Mouse (Mus musculus) mesoderm, embryonic 11.5 days (tissue): ENCODE results near the gene Raver1.
A peak's percentile ranks its signal among the peaks of the same experiment; 100 is the strongest.

Experiments
- DNase-seq: peaks from one replicate; pipeline ENCODE4 v3.0.0-alpha.2; 2012; ENCODE audit warnings: low read depth, low spot score

Gene Raver1

GRCm38 (mm10) chr9:21041308-21041707, 50.5 kb downstream of the Raver1 start:
- no peak for DNase-seq

DNA sequence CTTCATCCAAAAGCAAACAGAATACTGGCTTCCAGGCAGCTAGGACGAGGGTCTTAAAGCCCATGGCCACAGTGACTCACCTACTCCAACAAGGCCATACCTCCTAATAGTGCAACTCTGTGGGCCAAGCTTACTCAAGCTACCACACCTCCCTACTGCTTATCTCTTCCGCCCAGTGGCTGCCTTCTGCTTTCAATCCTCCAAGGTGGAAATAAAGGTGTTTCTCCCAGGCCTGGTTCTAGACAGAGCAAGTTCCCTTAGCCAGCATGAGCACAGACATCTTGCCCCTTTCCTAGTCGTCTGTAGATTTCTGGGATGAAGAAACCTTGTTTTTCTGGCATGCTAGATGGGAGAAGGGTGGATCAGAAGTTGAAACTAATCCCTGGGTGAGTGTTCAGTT, 52.0 kb downstream of the Raver1 start:
- no peak for DNase-seq

DNA sequence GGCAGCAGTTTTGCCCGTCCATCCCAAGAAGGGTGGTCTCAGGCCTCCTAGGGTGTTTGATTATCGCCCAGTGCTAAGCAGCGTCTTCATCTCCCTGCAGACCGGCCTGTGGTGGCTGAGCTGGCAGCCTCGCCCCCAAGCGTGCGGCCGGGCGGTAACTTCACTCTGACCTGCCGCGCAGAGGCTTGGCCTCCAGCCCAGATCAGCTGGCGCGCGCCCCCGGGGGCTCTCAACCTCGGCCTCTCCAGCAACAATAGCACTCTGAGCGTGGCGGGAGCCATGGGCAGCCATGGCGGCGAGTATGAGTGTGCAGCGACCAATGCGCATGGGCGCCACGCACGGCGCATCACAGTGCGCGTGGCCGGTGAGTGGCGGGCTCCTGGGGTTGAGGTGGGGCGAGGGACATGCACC, 54.3 kb downstream of the Raver1 start:
- no peak for DNase-seq

- DNase-seq = no peak
These were observed 55.1 kb downstream of the Raver1 start for GRCm38 (mm10) chr9:21036666-21037065.

DNA sequence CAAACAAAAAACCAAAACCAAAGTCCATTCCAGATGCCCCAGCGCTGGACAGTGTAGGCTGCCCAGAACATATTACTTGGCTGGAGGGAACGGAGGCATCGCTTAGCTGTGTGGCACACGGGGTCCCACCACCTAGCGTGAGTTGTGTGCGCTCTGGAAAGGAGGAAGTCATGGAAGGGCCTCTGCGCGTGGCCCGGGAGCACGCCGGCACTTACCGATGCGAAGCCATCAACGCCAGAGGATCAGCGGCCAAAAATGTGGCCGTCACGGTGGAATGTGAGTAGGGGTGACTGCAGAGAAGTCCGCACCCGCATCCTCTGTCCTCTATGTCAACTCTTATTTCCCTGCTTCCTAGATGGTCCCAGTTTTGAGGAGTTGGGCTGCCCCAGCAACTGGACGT, 55.6 kb downstream of the Raver1 start:
- DNase-seq = no peak

DNA sequence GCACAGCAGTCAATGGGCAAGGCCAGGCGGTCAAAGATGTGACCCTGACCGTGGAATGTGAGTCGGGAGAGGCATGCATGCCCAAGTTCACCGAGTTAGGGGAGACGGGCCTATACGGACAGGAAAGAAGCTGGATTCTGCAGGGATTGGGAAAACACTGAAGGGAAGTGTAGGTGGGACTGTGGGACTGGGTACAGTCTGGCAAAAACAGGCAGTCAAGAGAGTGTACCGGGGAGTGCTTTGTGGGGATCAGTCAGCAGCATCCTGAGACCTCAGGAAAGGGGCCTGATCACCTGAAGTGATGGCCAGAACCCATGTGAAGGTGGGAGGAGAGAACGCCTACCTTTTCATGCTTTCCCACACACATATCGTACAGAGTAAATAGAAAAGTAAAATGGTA, 56.2 kb downstream of the Raver1 start:
- DNase-seq = no peak

DNA sequence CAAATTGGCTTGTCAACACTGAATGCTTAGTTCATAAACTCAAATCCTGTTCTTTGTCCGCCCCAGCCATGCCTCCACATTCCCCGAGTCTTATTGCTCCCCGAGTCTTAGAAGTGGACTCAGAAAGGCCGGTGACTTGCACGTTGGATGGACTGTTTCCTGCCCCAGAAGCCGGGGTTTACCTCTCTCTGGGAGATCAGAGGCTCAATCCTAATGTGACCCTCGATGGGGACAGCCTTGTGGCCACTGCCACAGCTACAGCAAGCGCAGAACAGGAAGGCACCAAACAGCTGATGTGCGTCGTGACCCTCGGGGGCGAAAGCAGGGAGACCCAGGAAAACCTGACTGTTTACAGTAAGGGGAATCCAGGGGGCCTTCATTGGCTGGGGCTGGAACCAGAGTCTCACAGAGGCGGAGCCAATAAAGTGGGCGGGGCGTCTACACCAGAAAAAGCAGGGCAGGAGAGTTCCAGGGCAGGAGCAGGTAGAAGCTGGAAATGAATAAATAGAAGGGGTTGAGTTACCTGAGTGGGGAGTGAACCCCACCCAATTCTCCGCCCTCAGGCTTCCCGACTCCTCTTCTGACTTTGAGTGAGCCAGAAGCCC, 57.2 kb downstream of the Raver1 start:
- DNase-seq = no peak

DNA sequence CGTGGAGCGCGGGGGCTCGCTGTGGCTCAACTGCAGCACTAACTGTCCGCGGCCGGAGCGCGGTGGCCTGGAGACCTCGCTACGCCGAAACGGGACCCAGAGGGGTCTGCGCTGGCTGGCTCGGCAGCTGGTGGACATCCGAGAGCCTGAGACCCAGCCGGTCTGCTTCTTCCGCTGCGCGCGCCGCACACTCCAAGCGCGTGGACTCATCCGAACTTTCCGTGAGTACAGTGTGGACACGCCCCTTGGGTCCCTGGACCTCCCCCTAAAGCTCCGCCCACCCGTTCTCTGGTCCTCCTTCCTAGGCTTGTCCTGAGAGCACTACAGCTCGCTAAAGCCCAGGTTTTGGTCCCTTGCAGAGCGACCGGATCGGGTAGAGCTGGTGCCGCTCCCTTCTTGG, 58.7 kb downstream of the Raver1 start:
- peak; percentile 82 for DNase-seq

GRCm38 (mm10) chr9:21032491-21032890, 59.3 kb downstream of the Raver1 start:
- no peak for DNase-seq

DNA sequence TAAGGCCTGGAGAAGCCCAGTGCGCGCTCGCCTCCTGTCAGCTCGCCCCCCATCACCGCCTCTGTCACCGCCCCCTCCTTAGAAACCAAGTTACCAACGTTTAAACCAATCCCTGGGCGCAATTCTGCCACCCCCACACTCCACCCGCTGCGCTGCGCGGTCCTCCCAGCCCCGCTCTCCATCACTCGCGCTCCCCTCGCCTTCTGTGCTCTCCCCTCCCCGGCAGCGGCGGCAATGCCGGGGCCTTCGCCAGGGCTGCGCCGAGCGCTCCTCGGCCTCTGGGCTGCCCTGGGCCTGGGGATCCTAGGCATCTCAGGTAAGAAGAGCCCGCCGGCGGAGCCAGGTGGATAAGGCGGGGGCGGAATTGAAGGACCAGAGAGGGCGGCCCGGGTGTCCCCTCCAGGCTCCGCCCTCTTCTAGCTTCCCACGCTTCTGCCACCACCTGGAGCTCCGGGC, 59.9 kb downstream of the Raver1 start, which contains the start of gene Icam5:
TSS of gene Icam5 (plus strand) at position 178 of the 456 bp plus-strand sequence.
- no peak for DNase-seq

DNA sequence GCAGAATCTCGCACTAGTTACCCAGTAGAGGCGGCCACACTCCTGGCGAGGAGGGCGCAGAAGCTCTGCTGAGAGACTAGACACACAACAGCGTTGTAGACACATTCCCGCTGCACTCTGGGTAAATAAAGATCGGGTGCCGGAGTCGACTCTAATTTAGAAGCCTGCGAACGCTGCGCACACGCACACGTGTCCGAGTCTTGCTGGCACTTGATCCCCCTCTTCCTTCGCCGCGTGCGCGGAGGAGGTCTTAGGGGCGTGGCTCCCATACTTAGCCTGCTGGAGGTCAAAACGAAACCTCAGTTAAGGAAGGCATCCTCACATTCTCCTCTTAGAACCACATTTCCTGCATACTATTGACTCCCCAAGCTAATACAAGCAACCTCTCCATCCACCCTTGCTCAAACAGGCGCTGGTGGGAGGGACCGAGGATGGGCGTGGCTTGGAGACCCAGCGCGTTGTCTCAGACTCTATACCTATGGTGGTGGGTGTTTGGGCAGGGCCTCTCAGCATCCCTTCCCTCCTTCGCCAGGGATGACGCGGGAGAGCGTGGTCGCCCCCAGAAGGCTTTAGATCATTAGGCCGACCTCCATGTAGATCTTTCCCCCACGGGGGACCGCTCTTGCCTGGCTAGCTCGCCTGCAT, 60.4 kb downstream of the Raver1 start:
- DNase-seq = no peak

GRCm38 (mm10) chr9:21030781-21031250, 61.0 kb downstream of the Raver1 start:
- DNase-seq = peak; percentile 90

- DNase-seq = no peak
These were observed 61.7 kb downstream of the Raver1 start for GRCm38 (mm10) chr9:21030055-21030600.

DNA sequence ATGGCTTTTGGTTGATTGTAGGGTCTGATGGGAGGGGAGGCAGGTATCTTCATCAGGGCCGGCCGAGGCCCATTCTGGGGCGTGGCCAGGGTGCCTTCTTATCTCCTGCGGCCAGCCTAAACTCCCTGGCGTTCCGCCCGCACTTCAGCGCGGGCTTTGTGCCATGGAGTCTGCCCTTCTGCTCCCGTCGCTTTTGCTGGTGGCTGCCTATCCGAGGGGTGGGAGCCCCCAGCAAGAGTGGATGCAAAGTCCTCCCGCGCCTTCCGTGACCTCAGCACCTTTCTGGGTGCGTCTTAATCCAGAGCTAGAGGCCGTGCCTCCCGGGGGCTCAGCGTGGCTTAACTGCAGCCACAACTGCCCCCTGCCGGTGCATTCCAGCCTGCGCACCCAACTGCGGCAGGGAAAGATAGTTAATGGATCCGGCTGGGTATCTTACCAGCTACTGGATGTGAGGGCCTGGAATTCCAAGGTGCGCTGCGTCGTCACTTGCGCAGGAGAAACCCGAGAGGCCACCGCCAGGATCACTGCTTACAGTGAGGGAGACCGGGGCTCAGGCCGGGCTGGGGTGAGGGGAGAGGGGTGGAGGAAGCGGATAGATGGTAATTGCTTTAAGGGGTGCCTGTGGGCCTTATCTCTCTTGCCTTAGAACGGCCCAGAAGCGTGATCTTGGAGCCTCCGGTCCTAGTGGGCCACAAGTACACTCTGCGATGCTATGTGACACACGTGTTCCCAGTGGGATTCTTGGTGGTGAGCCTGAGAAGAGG, 62.3 kb downstream of the Raver1 start, which contains the start of gene Icam4:
TSS of gene Icam4 (plus strand) at position 83 of the 764 bp plus-strand sequence.
- DNase-seq = peak; percentile 85

DNA sequence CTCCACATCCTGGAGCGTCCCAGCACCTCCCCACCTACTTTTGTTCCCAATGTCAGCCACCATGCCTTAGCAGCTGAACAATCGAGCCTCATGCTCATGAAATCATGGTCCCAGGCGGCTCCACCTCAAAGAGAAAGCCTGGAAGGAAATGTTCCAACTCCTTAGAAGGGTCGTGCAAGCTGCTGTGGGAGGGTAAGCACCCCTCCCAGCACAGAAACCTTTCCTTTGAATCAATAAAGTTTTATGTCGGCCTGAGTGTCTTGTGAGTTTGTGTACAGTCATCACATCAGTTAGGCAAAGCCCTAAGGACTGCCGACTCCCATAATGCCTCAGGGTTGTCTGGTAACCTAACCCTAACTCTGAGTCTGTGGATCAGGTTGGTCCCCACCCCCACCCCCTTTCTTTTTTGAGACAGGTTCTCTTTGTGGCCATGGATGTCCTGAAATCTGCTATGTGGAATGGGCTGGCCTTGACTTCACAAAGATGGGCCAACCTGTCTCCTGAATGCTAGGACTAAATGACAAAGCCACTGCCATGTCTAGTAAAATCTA, 63.2 kb downstream of the Raver1 start:
- no peak for DNase-seq

- no peak for DNase-seq
These were observed 64.0 kb downstream of the Raver1 start for GRCm38 (mm10) chr9:21027774-21028290.

DNA sequence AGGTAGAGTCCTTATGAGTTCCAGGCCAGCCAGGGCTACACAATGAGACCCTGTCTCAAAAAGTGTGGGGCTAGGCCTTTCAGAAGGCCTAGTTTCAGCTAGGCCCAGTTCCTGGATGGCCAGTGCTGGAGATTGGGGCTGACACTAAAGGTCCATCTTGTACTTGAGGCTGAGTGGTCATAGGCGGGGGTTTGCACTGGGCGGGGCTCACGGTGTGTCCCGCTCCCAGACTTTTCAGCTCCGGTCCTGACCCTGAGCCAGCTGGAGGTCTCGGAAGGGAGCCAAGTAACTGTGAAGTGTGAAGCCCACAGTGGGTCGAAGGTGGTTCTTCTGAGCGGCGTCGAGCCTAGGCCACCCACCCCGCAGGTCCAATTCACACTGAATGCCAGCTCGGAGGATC, 65.0 kb downstream of the Raver1 start:
- DNase-seq = no peak

- DNase-seq = no peak
These were observed 66.5 kb downstream of the Raver1 start for GRCm38 (mm10) chr9:21025258-21025810.
